Mouse (Mus musculus) kidney, adult 9 months (tissue): ENCODE results near the gene Ndufs7.
"Not testable (repeated sequence)": the region's sequence is repeated elsewhere in the genome, so short reads cannot be mapped to it uniquely, and the experiment has no call there.

Experiments
- DNase-seq: peaks from one replicate; pipeline ENCODE4 v3.0.0; 2022

The Ndufs7 gene

GRCm38 (mm10) chr10:80242607-80243006 is 6.3 kb upstream of the Ndufs7 start:
- DNase-seq: no peak

GRCm38 (mm10) chr10:80244791-80245399 is 4.0 kb upstream of the Ndufs7 start:
- no peak for DNase-seq

DNA sequence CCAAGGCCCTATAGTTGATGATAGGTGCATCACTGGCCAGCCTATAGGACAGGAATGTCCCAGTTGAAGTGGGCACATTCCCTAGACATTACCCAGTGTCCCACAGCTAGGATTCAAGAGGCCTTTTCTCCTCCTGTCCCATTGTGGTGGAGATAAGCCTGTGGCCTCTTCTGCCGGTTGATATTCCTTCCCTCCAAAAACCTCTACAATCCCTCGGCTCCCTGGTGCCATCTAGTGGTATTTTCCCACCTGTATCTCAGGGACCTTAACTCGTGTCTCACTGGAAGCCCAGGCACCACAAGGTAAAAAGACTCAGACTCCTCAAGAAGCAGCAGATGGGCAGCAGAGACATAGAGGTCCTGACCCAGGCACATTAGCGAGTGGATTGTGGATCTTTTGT is 3.3 kb upstream of the Ndufs7 start:
- peak; percentile 89 for DNase-seq

DNA sequence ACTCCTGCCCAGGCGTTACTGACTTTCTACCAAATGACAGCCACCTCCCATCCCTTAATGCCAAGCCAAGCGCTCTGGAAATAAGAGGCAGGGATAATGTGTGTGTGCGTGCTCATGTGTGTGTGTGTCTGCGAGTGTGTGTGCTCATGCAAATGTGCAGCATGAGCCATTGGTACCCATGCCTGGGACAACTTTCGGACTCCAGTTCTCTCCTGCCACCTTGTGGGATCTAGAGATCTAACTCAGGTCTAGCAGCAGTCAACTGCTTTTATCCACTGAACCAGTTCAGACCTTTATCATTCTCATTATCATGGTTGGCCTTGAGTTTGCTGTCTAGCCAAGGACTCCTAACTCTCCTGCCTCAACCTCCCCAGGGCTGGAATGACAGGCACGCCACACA is 1.1 kb upstream of the Ndufs7 start:
- DNase-seq: no peak

- DNase-seq: not testable (repeated sequence)
Measured at GRCm38 (mm10) chr10:80248437-80248836, 484 bp upstream of the Ndufs7 start.

DNA sequence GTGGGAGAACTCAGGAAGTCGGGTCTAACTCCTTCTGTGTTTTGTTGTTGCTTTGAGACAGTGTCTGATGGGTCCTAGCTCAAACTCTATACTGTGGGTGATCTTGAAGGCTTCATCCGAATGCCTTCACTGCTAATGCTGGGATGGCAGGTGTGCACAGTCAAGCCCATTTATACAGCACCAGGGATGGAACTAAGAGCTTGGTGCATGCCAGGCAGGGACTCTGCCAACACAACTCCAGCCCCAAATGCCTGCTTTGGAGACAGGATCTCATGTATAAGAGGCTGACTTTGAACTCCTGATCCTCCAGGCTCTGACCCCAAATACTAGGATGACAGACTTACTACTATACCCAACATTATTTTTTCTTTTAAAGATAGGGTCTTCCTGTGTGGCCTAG is 1.1 kb downstream of the Ndufs7 start:
- DNase-seq: no peak

DNA sequence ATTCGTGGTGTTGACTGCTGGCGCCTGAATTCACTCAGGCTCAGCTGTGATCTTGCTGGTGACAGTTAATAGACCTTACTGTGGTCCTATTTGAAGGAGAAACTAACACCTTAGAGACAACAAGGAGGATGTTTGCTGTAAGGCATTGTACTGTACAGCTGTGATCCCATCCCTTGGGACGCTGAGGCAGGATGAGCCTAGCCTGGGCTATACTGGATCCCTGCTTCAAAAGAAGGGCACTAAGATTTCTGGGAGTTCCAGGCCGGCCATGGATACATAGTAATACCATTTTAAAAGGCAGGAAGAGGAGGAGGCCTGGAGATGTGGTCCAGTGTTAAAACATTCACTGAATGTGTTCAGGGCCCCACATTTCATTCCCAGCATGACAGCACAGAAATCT is 1.7 kb downstream of the Ndufs7 start:
- no peak for DNase-seq

DNA sequence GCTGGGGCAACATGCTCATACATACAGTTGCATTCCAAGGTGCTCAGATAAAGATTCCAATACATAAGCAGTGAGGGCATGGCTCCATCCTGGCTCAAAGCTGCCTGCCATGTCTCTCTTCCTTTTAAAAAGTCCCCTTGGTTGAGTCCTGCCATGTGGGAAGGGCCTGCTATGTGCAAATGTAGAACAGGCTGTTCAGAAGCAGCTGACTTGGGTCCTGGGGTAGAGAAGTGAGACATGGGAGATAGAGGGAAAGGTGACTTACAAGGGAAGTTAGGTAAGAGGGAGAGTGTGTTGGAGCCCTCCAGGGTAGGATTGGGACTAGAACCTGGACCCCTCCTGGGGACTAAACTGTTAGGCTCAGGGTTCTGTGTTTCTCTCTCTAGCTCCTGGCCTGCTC is 3.1 kb downstream of the Ndufs7 start:
- DNase-seq: no peak

DNA sequence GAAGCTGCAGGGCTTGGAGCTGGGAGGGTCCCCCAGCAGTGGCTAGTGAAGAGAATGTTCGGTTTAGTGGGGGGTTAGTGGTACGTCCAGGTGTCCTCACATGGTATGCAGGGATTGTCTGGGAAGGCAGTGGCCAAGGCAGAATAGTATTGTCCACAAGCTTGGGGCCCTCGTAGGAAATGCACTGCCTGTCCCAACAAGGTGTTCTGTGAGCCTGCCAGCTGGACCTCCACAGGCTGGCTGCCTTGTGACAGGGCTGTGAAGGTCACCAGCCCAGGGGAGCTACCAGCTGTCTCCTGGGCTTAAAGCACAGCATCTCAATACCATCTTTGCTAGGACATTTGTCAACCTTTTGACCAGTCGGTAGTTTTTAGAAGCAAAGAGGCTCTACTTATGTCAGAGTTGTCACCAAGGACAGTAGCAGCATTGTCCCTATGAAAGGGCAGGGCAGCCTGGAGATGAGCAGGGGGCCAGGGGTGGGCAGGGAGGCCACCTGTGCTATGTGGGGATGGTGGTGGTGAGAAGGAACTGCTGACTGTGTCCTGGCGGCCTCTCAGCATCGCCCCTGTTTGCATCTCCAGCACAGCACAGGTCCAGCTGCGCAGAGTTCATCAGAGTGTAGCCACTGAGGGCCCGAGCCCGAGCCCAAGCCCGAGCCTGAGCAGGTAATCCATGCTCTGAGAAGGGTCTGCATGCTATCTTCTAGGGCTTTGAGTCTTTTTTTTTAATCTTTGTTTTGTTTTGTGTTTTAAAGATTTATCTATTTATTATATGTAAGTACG is 3.8 kb downstream of the Ndufs7 start:
- no peak for DNase-seq

- DNase-seq: no peak
Measured at GRCm38 (mm10) chr10:80253551-80253950, 4.6 kb downstream of the Ndufs7 start.

DNA sequence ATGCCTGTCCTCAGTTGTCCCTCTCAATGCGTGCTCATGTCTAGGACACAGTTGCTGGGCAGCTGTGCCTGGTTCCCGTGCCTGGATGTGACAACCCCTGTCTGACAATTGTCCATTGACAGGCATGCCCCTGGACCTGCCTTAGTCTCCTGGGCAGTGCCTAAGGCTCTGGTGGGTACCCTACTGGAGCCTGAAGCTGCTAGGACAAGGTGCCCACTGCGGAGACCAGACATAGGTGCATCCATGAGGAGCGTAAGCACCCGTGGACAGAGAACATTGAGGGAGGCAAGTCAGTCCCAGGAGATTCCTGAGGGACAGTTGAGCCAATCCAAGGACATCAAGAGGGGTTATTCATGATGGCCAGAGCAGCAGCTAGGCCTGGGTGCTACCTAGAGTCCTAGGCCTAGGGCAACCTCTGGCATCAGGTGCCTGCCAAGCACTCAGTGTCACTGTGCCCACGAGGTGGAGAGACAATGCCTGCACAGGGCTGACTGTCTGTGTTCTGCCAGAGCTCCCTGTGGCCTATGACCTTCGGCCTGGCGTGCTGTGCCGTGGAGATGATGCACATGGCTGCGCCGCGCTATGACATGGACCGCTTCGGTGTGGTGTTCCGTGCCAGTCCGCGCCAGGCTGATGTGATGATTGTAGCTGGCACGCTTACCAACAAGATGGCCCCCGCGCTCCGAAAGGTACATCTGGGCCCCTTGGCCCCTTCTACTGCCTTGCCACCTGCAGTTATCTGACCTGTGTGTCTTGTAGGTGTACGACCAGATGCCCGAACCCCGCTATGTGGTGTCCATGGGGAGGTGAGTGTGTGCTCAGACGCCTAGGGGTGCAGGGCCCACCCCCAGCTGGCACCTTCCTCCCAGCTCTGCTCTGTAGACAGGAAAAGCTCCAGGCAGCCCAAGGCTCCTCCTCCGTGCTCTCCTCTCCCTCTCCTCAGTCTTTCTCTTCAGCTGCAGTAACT is 5.7 kb downstream of the Ndufs7 start:
- DNase-seq: no peak

DNA sequence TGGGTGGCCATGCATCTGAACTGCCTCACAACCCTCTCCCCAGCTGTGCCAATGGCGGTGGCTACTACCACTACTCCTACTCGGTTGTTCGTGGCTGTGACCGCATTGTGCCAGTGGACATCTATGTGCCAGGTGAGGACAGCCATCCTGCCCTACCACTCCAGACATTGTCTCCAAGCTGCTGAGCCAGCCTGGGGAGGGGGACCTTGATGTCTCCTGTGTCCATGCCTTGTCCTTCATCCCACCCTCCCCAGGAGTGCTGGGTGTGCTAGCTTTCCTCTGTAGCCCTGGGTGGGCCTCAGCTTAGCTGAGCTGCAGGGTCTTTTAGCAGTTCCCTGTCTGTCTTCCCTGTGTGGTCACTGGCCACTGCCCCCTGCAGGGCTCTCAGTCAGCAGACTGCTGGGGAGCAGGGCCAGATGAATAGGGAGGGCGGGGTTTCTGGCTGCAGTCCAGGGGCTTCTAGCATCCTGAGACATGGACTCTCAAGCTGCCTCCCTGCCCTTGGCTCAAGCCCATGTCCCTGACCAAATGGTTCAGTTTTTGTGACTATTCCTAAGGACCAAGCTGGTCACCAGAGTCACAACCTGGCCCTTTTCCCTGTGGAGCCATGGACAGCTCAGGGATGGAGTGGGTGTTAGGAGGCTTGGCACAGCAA is 7.1 kb downstream of the Ndufs7 start:
- peak; percentile 56 for DNase-seq

DNA sequence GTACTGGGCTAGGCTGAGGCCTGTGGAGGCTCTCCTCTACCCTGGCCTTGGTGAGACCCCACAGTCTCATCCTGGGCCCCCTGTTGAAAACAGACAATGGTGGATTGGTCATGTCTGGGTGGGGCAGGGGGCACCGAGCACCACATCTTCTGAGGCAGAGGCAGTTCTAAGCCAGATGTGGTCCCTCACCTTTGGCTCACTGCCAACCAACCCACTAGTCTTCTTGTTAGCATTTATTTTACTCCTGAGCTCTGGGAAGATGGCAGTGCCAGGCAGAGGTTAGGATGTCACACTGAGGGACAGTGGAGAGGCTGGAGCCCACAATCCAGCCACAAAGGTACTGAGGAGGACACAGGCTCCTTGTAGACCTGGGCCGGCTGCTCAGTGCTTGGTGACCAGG is 9.0 kb downstream of the Ndufs7 start:
- no peak for DNase-seq

GRCm38 (mm10) chr10:80258752-80259462 is 10.0 kb downstream of the Ndufs7 start:
- no peak for DNase-seq

DNA sequence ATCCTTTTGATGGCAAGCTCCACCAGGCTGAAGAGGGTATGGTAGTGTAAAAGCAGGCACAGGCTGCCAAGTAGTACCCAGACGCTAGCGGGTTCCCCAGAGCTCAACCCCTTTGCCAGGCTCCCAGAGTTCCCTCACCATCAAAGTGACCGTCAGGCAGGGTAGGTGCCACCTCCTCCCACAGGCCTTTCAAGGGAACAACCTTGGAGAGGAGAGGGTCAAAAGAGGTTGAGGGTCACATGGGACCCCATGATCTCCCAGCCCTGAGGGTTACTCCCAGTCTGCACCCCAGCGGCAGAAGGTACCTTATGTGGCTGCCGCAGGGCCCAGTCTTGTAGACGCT is 10.5 kb downstream of the Ndufs7 start:
- DNase-seq: no peak

DNA sequence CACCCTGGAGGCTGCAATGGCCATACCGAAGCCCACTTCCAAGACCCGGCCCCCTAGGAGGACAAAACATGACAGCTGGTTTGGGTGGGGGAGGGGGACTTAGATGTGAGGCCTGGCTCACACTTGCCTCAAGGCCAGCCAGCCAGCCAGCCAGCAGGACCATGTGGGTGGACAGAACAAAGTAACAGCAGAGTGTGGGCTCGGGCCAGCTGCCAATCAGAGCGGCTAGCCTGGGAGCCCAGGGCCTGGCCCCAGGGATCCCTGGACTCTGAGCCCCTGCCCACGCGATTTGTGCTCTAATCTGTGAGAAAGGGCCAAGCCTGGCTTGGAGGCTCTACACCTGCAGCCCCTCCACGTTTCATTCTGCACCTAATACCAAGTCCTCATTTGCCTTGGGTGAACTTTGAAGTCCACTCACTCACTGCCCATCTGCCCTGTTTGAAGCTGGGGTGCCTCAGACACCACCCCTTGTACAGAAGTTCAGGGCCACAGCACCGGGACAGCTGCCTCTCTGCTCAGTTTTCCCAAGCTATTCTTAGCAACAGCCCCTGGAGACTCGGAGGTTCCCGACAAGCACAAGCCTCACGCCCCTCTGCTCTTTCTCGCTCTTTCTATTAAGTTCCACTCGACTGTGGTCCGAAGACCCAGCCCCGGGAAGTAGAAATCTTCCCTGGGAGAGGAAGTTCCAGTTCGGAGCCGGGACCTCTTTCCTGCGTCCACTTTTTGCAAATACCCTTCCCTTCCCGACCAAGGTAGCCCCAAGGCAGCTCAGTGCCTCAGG is 11.1 kb downstream of the Ndufs7 start:
- DNase-seq: peak; percentile 88

DNA sequence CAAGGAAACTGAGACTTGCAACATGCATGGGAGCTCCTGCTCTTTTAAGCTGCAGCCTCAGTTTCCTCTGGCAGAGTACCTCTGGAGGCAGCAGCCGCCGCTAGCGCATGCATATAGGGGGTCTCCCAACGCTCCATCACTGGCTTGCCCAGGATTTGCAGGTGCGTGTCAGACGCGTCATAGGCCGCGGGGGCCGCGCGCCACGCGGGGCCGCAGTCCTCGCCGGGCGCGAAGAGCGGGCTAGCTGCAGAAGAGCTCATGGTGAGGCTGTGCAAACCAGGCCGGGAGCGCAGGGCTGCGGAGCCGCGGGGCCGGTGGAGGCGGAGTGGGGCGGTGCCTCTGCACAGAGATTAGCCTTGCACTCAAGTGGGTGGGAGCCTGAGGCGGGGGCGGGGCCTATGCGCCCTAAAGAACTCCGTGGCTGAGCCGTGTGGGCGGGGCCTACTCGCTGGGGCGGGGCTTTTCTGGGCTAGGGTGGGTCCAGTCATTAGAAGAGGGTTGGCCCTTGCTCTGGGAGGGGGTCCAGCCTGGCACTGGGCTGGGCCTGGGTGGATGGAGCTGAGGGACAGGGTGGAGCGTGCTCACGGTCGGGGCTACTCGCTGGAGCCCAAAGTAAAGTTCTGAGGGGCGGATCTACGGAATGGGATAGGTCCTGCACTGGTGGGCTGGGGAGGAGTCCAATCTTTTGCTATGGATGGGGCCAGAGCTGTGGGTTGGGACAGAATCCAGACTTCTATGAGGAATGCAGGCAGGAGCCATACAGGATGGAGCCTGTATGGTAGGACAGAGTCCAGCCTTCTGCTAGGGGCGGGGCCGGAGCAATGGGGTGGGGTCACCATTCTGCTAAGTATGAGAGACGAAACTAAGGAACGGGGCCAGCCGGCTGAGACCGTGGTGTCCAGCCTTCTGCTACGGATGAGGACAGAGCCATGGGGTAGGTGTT is 12.0 kb downstream of the Ndufs7 start, which contains the start of the genes Gamt and Dazap1:
Gamt (minus strand) TSS at position 371 of the 943 bp plus-strand sequence.
Dazap1 (plus strand) TSS at position 845 of the 943 bp plus-strand sequence.
- DNase-seq: peak; percentile 97

DNA sequence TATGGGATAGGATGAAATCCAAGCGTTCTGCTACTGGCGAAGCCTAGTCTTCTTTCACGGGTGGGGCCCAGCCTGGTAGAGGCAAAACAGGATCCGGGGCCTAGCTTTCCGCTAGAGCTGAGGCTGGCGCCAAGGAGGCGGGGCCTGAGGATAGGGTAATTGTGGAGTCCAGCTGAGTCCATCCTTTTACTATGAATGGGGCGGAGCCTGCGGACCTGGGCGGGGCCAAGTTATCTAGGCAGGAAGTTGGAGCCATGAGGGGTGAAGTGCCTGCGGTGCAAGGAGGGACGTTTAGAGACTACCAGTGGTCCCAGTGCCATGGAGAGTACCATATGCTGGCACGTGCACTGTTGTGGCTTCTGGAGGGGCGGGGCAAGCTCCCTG is 12.7 kb downstream of the Ndufs7 start:
- peak; percentile 100 for DNase-seq

DNA sequence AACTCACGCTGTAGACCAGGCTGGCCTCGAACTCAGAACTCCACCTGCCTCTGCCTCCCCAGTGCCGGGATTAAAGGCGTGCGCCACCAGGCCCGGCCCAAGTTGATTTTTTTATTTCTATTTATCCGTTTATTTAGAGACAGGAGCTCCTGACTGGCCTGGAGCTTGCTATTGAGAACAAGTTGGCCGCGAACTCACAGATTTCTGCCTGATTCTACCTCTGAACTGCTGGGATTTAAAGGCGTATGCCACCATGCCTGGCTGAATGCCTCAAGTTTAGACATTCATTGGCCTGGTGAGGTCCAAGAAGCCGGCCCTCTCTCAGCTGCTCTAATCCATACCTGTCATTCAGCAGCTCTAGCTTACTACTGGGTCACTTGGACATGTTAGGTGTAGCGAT is 13.2 kb downstream of the Ndufs7 start:
- peak; percentile 47 for DNase-seq

GRCm38 (mm10) chr10:80262776-80263365 is 13.9 kb downstream of the Ndufs7 start:
- DNase-seq: peak; percentile 34
